Mouse (Mus musculus) heart, adult 2 months (tissue): ENCODE results near the gene Rpap2. TPM values are rescaled to one million over a fixed set of nuclear protein-coding genes. Genes with fewer than 3 reads are reported as not detected.

Experiments used
- DNase-seq, 2 experiments: peaks; one replicate each; pipeline ENCODE4 v3.0.0; 2021
- H3K27ac ChIP-seq: fragments of 200-600 bp; 2 replicates; pipeline ENCODE4 v1.8.1; 2022
- H3K27me3 ChIP-seq: fragments of 200-500 bp; 2 replicates; pipeline ENCODE4 v1.6.1; 2012; ENCODE audit warnings: mild to moderate bottlenecking, low read length, inconsistent platforms, mixed read lengths; ENCODE audit not compliant: control insufficient read depth, insufficient read depth
- H3K36me3 ChIP-seq: fragments of 200-500 bp; 2 replicates; pipeline ENCODE4 v1.6.1; 2012; ENCODE audit warnings: low read length, inconsistent platforms; ENCODE audit not compliant: control insufficient read depth, insufficient read depth
- H3K4me1 ChIP-seq: fragments of 200-500 bp; 2 replicates; pipeline ENCODE4 v1.6.1; 2011; ENCODE audit warnings: low read length; ENCODE audit not compliant: control insufficient read depth, insufficient read depth
- H3K4me3 ChIP-seq: fragments of 200-600 bp; 2 replicates; pipeline ENCODE4 v1.8.1; 2022
- H3K79me2 ChIP-seq: fragments of 200-500 bp; replicated peaks from 2 replicates; pipeline ENCODE4 v1.6.1; 2012; ENCODE audit warnings: mild to moderate bottlenecking, inconsistent platforms, low read length, moderate library complexity, mixed read lengths; ENCODE audit not compliant: control insufficient read depth, insufficient read depth
- H3K9ac ChIP-seq: fragments of 200-500 bp; 2 replicates; pipeline ENCODE4 v1.6.1; 2012; ENCODE audit warnings: low read depth, mild to moderate bottlenecking, control low read depth, inconsistent platforms, low read length, mixed read lengths
- CTCF ChIP-seq: fragments of 200-600 bp; IDR thresholded peaks from 2 replicates; pipeline ENCODE4 v1.8.1; 2022; ENCODE audit warnings: antibody characterized with exemption, mild to moderate bottlenecking, moderate library complexity
- EP300 ChIP-seq: fragments of 200-500 bp; IDR thresholded peaks from 2 replicates; pipeline ENCODE4 v1.6.1; 2011; ENCODE audit warnings: low read depth, low read length, control low read depth; ENCODE audit not compliant: insufficient read depth
- POLR2A ChIP-seq: fragments of 200-500 bp; IDR thresholded peaks from 2 replicates; pipeline ENCODE4 v1.6.1; 2011; ENCODE audit warnings: mild to moderate bottlenecking, low read depth, low read length, control low read depth; ENCODE audit not compliant: insufficient read depth
- WGBS: fragments of 180-500 bp; shearing (Covaris S2); methylation state at CpG from one replicate; pipeline ENCODE4 v1.1.7; 2018; 5-methylcytosine and 5-hydroxymethylcytosine counted together
- intact Hi-C: fragments of 180-260 bp; cut with DNase I; formaldehyde crosslinking; loops from one replicate; pipeline ENCODE4 v1.15.1; 2025
- polyA plus RNA-seq: library from polyadenylated mRNA; depleted of rRNA; stranded (reverse); fragments of >200 nt; gene quantifications from 2 replicates; pipeline ENCODE4 v1.2.3, GENCODE M21; 2012
- total RNA-seq, 2 experiments: library from RNA; stranded (reverse); gene quantifications; 2 replicates each; pipeline ENCODE4 v1.2.3; 2021

Rpap2 gene
- total and polyA plus RNA-seq, 3 experiments: 2.1 to 6.8 (median 6.6) TPM

DNA sequence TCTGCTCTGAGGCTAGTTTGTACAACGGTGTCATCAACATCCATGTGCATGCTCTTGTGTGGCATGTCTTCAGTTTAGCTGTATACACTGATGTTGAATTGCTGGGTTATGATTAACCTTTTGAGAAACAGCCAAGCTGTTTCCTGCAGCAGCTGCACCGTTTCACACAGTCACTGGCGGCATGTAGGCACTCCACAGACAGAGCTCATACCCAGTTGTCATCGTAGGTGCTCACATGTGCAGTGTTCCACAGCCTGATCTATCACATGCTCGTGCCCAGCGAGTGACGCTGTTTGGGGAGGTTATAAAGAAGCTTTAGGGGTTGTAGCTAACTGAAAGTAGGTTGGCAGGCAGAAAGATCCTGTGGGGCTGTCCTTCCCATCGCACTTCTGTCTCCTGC is 41.2 kb downstream of the Rpap2 start:
- Histone ChIP-seq H3K9ac (no peak overlapping the region), H3K4me1 (peaks cover 2% of the 10 kb centered on the region; the same call in 1 of the 2 replicates), H3K36me3 (no peaks in the 10 kb centered on the region), H3K79me2 (no peaks in the 10 kb centered on the region), H3K4me3 (no peak overlapping the region), H3K27me3 (no peaks in the 10 kb centered on the region), H3K27ac (no peak overlapping the region)
- 78% methylated on average over 8 of the region's 8 CpGs for WGBS
- DNase-seq: no peak
- intact Hi-C loops: no loop called here
- TF ChIP-seq CTCF (no peak), EP300 (no peak), POLR2A (no peak)

DNA sequence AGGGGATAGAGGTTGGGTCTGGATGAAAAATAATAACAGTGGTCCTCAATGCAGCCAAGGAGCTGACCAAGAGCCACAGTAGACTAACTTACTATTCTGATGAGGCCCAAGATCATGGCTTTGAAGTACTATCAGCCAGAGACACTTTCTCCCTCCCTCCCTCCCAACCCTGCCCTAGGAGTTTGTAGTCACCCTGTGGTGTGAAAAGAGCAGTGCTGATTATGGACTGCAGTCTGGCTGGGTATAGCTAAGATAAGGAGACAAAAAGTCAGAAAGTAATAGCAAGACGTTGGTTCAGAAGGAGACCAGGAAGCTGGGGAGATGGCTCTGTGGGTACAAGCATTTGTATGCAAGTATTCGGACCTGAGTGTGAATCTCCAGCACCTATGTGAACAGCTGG is 47.4 kb downstream of the Rpap2 start:
- Histone ChIP-seq H3K27me3 (no peaks in the 10 kb centered on the region), H3K4me3 (no peak overlapping the region), H3K27ac (no peak overlapping the region), H3K9ac (no peak overlapping the region), H3K4me1 (no peaks in the 10 kb centered on the region), H3K36me3 (no peaks in the 10 kb centered on the region), H3K79me2 (no peaks in the 10 kb centered on the region)
- TF ChIP-seq CTCF (no peak), EP300 (no peak), POLR2A (no peak)
- intact Hi-C loops: no loop called here
- 73% methylated on average over 2 of the region's 2 CpGs for WGBS
- DNase-seq: no peak

DNA sequence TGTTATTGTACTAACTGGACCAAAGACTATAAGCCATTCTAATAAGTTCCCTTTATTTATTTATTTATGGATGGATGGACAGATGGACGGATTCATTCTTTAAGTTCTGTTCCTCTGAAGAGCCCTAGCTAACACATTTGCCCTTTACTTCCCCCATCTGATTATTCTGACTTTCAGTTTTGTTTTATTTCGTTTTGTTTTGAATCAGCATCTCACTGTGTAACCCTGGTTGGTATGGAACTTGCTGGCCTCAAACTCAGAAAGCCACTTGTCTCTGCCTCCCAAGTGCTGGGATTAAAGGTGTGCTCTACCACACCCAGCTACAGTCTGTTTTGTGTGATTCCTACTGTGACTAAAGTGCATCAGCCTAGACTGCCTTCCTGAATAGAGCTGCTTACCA is 48.8 kb downstream of the Rpap2 start:
- H3K27ac ChIP-seq: no peak overlapping the region
- TF ChIP-seq EP300 (no peak), POLR2A (no peak), CTCF (no peak)
- H3K27me3 ChIP-seq: no peaks in the 10 kb centered on the region
- no peak for DNase-seq
- WGBS: 90% methylated on average over 2 of the region's 2 CpGs
- intact Hi-C loops: no loop called here
- no peaks in the 10 kb centered on the region for H3K36me3 ChIP-seq
- no peak overlapping the region for H3K4me3 ChIP-seq
- H3K79me2 ChIP-seq: no peaks in the 10 kb centered on the region
- no peaks in the 10 kb centered on the region for H3K4me1 ChIP-seq
- H3K9ac ChIP-seq: no peak overlapping the region

DNA sequence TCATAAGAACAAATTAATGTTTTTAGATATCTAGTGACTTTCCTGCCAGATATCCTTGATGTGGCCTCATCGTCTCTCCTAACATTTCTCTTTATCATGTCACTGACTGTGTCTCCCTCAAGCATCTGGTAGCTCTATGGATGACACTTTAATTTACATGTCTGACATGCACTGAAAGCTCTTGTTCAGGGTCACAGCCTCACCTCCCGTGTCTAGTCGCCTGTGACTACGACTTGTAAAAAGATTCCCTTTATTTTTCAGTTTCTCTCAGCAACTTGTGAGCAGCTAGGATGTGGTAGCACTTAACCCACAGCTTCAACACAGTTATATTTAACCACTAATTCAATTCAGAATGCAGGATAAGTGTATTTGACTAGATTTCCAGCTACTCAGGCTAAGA is 50.4 kb downstream of the Rpap2 start:
- H3K27ac ChIP-seq: no peak overlapping the region
- no peaks in the 10 kb centered on the region for H3K27me3 ChIP-seq
- no peak overlapping the region for H3K4me3 ChIP-seq
- no peak for TF ChIP-seq POLR2A
- no peak for TF ChIP-seq EP300
- no peak for TF ChIP-seq CTCF
- intact Hi-C loops: no loop called here
- DNase-seq: no peak
- WGBS: 85% methylated on average over 4 of the region's 4 CpGs
- H3K79me2 ChIP-seq: no peaks in the 10 kb centered on the region
- no peaks in the 10 kb centered on the region for H3K4me1 ChIP-seq
- no peaks in the 10 kb centered on the region for H3K36me3 ChIP-seq
- H3K9ac ChIP-seq: no peak overlapping the region

DNA sequence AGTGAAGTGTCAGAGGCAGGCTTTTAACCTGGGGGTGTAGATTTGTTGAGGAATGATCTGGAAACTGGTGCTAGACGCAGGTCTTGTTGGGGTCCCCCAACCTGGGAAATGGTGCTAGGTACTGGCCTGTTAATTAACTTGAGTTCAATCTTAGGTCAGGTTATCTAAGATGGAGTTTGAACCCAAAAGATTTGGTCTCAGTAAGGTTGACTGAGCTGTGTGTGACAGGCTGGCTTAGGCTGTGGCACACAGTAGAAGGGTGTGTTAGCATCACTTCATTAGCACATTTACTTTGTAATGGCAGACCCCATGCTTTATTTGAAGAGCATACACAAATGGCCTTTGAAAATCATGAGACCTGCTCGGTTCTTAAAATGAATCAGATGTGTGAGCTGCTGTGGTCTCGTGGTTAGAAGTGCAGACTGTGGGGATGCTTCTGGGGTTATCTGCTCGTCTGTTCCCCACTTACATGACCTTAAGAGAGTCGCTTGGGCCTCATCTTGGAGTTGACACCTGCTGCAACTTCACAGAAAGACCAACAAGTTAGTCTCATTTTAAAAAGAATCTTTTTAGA is 51.5 kb downstream of the Rpap2 start:
- H3K27ac ChIP-seq: no peak overlapping the region
- intact Hi-C loops: no loop called here
- no peaks in the 10 kb centered on the region for H3K4me1 ChIP-seq
- H3K79me2 ChIP-seq: no peaks in the 10 kb centered on the region
- TF ChIP-seq EP300: no peak
- no peaks in the 10 kb centered on the region for H3K36me3 ChIP-seq
- 90% methylated on average over 5 of the region's 5 CpGs for WGBS
- H3K27me3 ChIP-seq: no peaks in the 10 kb centered on the region
- H3K4me3 ChIP-seq: no peak overlapping the region
- DNase-seq: no peak
- H3K9ac ChIP-seq: no peak overlapping the region

DNA sequence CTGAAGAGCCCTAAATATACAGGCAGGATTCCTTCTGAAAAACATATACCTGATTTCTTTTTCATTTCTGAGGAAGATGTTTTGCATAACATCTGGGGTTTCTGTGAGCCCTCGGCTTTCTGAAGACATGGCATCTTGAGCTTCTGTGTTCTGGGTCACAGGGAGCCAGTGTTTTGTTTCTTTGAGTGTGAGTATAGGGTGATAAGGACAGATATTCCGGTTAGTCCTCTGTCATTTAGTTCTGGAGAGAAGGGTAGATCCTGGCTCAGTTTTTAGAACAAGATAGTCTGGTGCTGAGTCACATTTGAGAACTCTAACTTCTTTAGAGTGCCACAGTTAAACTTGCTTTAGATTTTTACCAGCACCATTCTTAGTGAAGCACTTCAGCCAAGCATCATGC is 52.5 kb downstream of the Rpap2 start:
- intact Hi-C loops: no loop called here
- H3K4me1 ChIP-seq: no peaks in the 10 kb centered on the region
- H3K27me3 ChIP-seq: no peaks in the 10 kb centered on the region
- no peak overlapping the region for H3K9ac ChIP-seq
- TF ChIP-seq CTCF (no peak), EP300 (no peak), POLR2A (no peak)
- no peaks in the 10 kb centered on the region for H3K79me2 ChIP-seq
- H3K36me3 ChIP-seq: no peaks in the 10 kb centered on the region
- no peak for DNase-seq
- no peak overlapping the region for H3K4me3 ChIP-seq
- H3K27ac ChIP-seq: no peak overlapping the region
- WGBS: 67% methylated on average over 2 of the region's 2 CpGs
